Mouse (Mus musculus): ENCODE measurements around the gene 1700056E22Rik. TPM values are rescaled to one million over a fixed set of nuclear protein-coding genes. Genes with fewer than 3 reads are reported as not detected.
A peak's percentile ranks its signal among the peaks of the same experiment; 100 is the strongest.

The 1700056E22Rik gene
- polyA plus RNA-seq, 1 experiment from 2014 or later = 0.94 TPM

DNA sequence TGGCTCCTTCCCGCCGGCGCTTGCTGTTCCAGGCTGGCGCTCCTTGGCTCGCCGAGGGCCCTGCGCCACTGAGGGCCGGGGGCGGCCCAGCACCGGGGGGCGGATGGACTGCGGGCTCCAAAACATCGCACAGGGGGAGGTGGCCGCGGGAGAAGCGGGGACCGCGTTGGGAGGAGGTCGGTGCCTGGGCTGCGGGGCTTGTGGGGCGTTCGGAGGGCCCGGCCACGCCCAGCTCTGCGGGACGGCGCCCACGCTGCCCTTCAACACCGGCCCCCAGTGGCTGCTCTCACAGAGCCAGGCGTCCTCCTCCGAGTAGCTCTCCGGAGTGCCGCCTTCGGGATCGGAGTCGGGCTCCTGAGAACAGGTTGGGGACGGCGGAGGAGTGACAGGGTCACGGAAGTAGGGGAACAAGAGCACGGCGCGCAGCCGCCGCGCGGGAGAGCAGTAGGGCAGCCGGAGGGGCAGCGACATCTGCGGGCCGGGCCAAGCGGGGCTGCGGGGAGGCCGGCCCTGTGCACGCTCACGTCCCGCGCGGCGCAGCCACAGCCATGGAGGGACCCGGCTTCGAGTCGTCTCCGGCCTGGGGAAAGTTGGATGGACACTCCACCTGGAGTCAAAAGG, 601 bp downstream of the 1700056E22Rik start:
- Histone ChIP-seq H3K4me3 (replicated peaks) (peak overlapping the region; percentile 62), H3K27me3 (no peaks in the 10 kb centered on the region), H3K9me3 (no peaks in the 10 kb centered on the region), H3K4me2 (replicated peaks) (peak overlapping the region; percentile 68), H3K36me3 (no peaks in the 10 kb centered on the region; the same call in 1 of the 2 replicates), H3K9ac (replicated peaks) (peak overlapping the region; percentile 80), H3K27ac (peak overlapping the region; percentile 94), H3K4me1 (replicated peaks) (peaks cover 36% of the 10 kb centered on the region)
- WGBS = under 1% methylated on average over 63 of the region's 63 CpGs
- peak; percentile 83 for ATAC-seq

- Histone ChIP-seq H3K4me2 (replicated peaks) (peak overlapping the region; percentile 68), H3K27ac (peak overlapping the region; percentile 94), H3K9me3 (no peaks in the 10 kb centered on the region), H3K4me1 (replicated peaks) (peaks cover 34% of the 10 kb centered on the region), H3K27me3 (no peaks in the 10 kb centered on the region), H3K9ac (replicated peaks) (peak overlapping the region; percentile 80), H3K36me3 (no peaks in the 10 kb centered on the region; the same call in 1 of the 2 replicates), H3K4me3 (replicated peaks) (peak overlapping the region; percentile 62)
- 16% methylated on average over 19 of the region's 19 CpGs for WGBS
- no peak for ATAC-seq
Measured at GRCm38 (mm10) chr1:184032682-184033389, 1.3 kb downstream of the 1700056E22Rik start.

- no peak overlapping the region for H3K9ac ChIP-seq (replicated peaks)
- H3K4me2 ChIP-seq (replicated peaks) = no peak overlapping the region
- H3K9me3 ChIP-seq = no peaks in the 10 kb centered on the region
- ATAC-seq = no peak
- H3K27me3 ChIP-seq = no peaks in the 10 kb centered on the region
- no peak overlapping the region for H3K4me3 ChIP-seq (replicated peaks)
- H3K4me1 ChIP-seq (replicated peaks) = peaks cover 10% of the 10 kb centered on the region
- no peaks in the 10 kb centered on the region for H3K36me3 ChIP-seq
- H3K27ac ChIP-seq = no peak overlapping the region
- WGBS = 92% methylated on average over 8 of the region's 8 CpGs
Measured at GRCm38 (mm10) chr1:184030070-184030802, 3.9 kb downstream of the 1700056E22Rik start.

GRCm38 (mm10) chr1:184027039-184027438, 7.1 kb downstream of the 1700056E22Rik start:
- H3K27me3 ChIP-seq = no peaks in the 10 kb centered on the region
- ATAC-seq = no peak
- no peak overlapping the region for H3K4me3 ChIP-seq (replicated peaks)
- H3K27ac ChIP-seq = no peak overlapping the region
- H3K4me2 ChIP-seq (replicated peaks) = no peak overlapping the region
- H3K9ac ChIP-seq (replicated peaks) = no peak overlapping the region
- WGBS = 91% methylated on average over 3 of the region's 3 CpGs
- no peaks in the 10 kb centered on the region for H3K9me3 ChIP-seq
- no peaks in the 10 kb centered on the region for H3K4me1 ChIP-seq (replicated peaks)
- no peaks in the 10 kb centered on the region for H3K36me3 ChIP-seq

DNA sequence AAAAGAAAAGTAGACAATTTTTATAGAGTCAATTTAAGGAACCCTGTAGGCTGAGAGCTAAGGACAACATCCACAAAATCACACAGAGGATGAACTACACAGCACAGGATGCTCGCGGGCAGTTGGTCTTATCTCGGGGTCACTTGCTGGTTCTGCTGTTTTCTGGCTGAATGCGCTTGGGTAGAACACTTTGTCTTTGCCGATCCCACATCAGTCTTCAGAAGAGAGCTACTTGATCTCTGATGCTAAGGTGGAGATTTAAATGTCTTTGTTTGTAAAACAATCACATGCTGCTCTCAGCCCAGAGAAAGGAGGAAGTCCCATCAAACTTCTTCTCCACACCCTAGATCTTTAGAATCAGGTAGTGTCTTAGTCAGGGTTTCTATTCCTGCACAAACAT, 9.0 kb downstream of the 1700056E22Rik start:
- H3K4me1 ChIP-seq (replicated peaks) = no peaks in the 10 kb centered on the region
- no peaks in the 10 kb centered on the region for H3K9me3 ChIP-seq
- no peaks in the 10 kb centered on the region for H3K36me3 ChIP-seq
- ATAC-seq = no peak
- H3K27ac ChIP-seq = no peak overlapping the region
- H3K27me3 ChIP-seq = no peaks in the 10 kb centered on the region
- 93% methylated on average over 5 of the region's 5 CpGs for WGBS
- H3K4me2 ChIP-seq (replicated peaks) = no peak overlapping the region
- H3K9ac ChIP-seq (replicated peaks) = no peak overlapping the region
- no peak overlapping the region for H3K4me3 ChIP-seq (replicated peaks)

- Histone ChIP-seq H3K36me3 (no peaks in the 10 kb centered on the region), H3K4me2 (replicated peaks) (no peak overlapping the region), H3K27me3 (no peaks in the 10 kb centered on the region), H3K9me3 (no peaks in the 10 kb centered on the region), H3K27ac (no peak overlapping the region), H3K4me3 (replicated peaks) (no peak overlapping the region), H3K4me1 (replicated peaks) (peaks cover 1% of the 10 kb centered on the region), H3K9ac (replicated peaks) (no peak overlapping the region)
- WGBS = 93% methylated on average over 2 of the region's 2 CpGs
- no peak for ATAC-seq
Measured at GRCm38 (mm10) chr1:184024631-184025030, 9.5 kb downstream of the 1700056E22Rik start.

- Histone ChIP-seq H3K9ac (replicated peaks) (no peak overlapping the region), H3K36me3 (no peaks in the 10 kb centered on the region), H3K4me2 (replicated peaks) (no peak overlapping the region), H3K27me3 (no peaks in the 10 kb centered on the region), H3K4me1 (replicated peaks) (peaks cover 8% of the 10 kb centered on the region), H3K9me3 (no peaks in the 10 kb centered on the region), H3K4me3 (replicated peaks) (no peak overlapping the region), H3K27ac (no peak overlapping the region)
- no peak for ATAC-seq
- WGBS = 24% methylated on average over 2 of the region's 2 CpGs
Measured at GRCm38 (mm10) chr1:184023971-184024370, 10.1 kb downstream of the 1700056E22Rik start.

- H3K9me3 ChIP-seq = no peaks in the 10 kb centered on the region
- peaks cover 8% of the 10 kb centered on the region for H3K4me1 ChIP-seq (replicated peaks)
- no peak overlapping the region for H3K4me3 ChIP-seq (replicated peaks)
- 44% methylated on average over 6 of the region's 6 CpGs for WGBS
- peak; percentile 58; the same call in 1 of the 2 replicates for ATAC-seq
- H3K27ac ChIP-seq = no peak overlapping the region
- H3K4me2 ChIP-seq (replicated peaks) = no peak overlapping the region
- no peaks in the 10 kb centered on the region for H3K27me3 ChIP-seq
- no peak overlapping the region for H3K9ac ChIP-seq (replicated peaks)
- H3K36me3 ChIP-seq = no peaks in the 10 kb centered on the region
Measured at GRCm38 (mm10) chr1:184019722-184020107, 14.4 kb downstream of the 1700056E22Rik start.

DNA sequence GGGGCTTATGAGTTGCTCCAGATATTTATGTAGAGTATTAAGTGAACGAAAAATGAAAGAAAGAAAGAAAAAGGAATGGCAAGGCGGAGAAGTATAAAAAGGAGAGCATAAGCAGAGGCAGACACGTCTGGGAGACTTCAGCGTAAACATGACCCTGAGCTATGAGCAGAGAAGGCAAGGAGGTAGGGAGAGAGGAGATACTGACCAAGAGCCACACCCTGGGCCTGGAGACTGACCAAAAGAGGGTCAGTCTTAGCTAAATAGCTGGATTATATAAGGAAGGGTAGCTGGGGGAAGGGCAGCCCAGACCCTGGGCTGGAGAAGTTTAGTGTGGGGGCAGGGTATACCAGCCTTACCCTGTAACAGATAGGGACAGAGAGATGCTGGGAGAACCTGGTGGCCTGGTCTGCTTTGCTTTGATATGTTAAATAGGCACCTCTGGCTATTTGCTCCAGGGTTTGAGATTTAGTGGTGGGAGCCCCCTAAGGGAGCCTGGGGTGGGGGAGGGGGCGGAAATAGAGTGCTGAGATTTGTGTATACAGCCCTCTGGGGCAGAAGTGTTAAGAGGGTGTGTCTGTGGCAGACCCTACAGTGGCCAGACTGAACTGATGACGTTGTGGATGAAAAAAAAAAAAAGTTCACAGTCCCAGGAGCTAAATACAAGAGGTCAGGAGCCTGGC, 14.9 kb downstream of the 1700056E22Rik start:
- 0 out of 2 replicates have a peak, but pooled peaks have one; percentile 17 for ATAC-seq
- no peak overlapping the region for H3K27ac ChIP-seq
- 50% methylated on average over 6 of the region's 6 CpGs for WGBS

GRCm38 (mm10) chr1:184017606-184018005, 16.5 kb downstream of the 1700056E22Rik start:
- WGBS = 95% methylated on average over 2 of the region's 2 CpGs

More for the DNA sequence above, 14.9 kb downstream of the 1700056E22Rik start:
- H3K9ac ChIP-seq (replicated peaks) = no peak overlapping the region
- no peaks in the 10 kb centered on the region for H3K36me3 ChIP-seq
- no peak overlapping the region for H3K4me2 ChIP-seq (replicated peaks)
- no peaks in the 10 kb centered on the region for H3K9me3 ChIP-seq
- H3K4me1 ChIP-seq (replicated peaks) = peaks cover 8% of the 10 kb centered on the region
- H3K4me3 ChIP-seq (replicated peaks) = no peak overlapping the region
- H3K27me3 ChIP-seq = no peaks in the 10 kb centered on the region

GRCm38 (mm10) chr1:184015995-184016730, 17.9 kb downstream of the 1700056E22Rik start:
- Histone ChIP-seq H3K36me3 (no peaks in the 10 kb centered on the region), H3K27ac (no peak overlapping the region), H3K9ac (replicated peaks) (no peak overlapping the region), H3K4me2 (replicated peaks) (no peak overlapping the region), H3K4me1 (replicated peaks) (peaks cover 8% of the 10 kb centered on the region), H3K9me3 (no peaks in the 10 kb centered on the region), H3K4me3 (replicated peaks) (no peak overlapping the region), H3K27me3 (no peaks in the 10 kb centered on the region)
- WGBS = 78% methylated on average over 10 of the region's 10 CpGs
- ATAC-seq = no peak

More at GRCm38 (mm10) chr1:184017606-184018005, 16.5 kb downstream of the 1700056E22Rik start:
- peaks cover 8% of the 10 kb centered on the region for H3K4me1 ChIP-seq (replicated peaks)
- H3K4me2 ChIP-seq (replicated peaks) = no peak overlapping the region
- ATAC-seq = no peak
- no peak overlapping the region for H3K4me3 ChIP-seq (replicated peaks)
- no peaks in the 10 kb centered on the region for H3K9me3 ChIP-seq
- no peaks in the 10 kb centered on the region for H3K27me3 ChIP-seq
- no peaks in the 10 kb centered on the region for H3K36me3 ChIP-seq
- no peak overlapping the region for H3K27ac ChIP-seq
- H3K9ac ChIP-seq (replicated peaks) = no peak overlapping the region

Measured in midbrain, embryonic 13.5 days (tissue).